Mouse (Mus musculus): ENCODE measurements around the gene Ppa1. TPM values are rescaled to one million over a fixed set of nuclear protein-coding genes. Genes with fewer than 3 reads are reported as not detected.

Ppa1 gene
- total RNA-seq, 2 experiments from 2014 or later = 121 to 129 TPM

DNA sequence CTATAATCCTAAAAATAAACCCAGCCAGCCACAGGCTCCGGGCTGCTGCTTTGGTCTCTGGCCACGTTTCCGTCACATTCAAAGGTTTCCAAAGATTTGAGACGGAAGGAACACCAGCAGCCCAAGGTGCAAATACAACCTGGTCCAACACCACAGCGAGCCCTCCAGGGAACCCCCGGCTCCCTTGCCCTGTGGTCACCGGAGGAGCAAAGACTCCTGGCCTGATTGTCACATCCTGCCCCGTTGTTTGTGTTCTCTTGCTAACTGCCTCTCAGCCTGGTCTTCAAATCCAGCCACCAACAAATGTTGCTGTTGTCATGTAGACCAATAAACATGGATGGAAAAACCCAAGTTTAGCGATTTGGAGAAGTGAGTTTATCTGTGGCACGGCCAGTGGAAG, 15.9 kb upstream of the Ppa1 start:
- DNase-seq (ENCODE audit: extremely low spot score in 1 of 2, low spot score in 2 of 2) = no peak
- intact Hi-C loops (cut with DNase I) = no loop called here

DNA sequence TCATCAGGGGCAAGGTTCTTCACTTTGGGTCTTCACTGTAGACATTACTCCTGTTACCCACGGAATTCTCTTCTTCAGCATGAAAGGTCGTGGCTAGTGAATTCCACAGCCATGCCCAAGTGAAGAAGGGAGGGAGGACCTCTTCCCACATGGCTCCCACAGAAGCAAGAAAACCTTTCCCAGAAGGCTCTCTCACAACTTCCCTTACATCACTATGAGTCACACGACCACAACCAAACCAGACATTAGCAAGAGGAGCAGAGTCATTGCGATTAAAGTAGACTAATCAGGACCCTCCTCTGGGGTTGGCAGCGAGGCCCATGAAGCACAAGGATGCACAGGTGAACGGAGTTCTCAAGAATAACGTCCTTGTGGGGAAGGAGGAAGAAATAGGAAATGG, 11.3 kb upstream of the Ppa1 start:
- intact Hi-C loops (cut with DNase I) = no loop called here
- no peak for DNase-seq (ENCODE audit: extremely low spot score in 1 of 2, low spot score in 2 of 2)

GRCm38 (mm10) chr10:61640363-61640762, 8.0 kb upstream of the Ppa1 start:
- intact Hi-C loops (cut with DNase I) = no loop called here
- DNase-seq (ENCODE audit: extremely low spot score in 1 of 2, low spot score in 2 of 2) = no peak

GRCm38 (mm10) chr10:61646557-61646956, 1.8 kb upstream of the Ppa1 start:
- intact Hi-C loops (cut with DNase I) = loop anchor here (5.0 kb wide), 1 partner anchor 34 kb away; no protein-coding TSS in a partner anchor

DNA sequence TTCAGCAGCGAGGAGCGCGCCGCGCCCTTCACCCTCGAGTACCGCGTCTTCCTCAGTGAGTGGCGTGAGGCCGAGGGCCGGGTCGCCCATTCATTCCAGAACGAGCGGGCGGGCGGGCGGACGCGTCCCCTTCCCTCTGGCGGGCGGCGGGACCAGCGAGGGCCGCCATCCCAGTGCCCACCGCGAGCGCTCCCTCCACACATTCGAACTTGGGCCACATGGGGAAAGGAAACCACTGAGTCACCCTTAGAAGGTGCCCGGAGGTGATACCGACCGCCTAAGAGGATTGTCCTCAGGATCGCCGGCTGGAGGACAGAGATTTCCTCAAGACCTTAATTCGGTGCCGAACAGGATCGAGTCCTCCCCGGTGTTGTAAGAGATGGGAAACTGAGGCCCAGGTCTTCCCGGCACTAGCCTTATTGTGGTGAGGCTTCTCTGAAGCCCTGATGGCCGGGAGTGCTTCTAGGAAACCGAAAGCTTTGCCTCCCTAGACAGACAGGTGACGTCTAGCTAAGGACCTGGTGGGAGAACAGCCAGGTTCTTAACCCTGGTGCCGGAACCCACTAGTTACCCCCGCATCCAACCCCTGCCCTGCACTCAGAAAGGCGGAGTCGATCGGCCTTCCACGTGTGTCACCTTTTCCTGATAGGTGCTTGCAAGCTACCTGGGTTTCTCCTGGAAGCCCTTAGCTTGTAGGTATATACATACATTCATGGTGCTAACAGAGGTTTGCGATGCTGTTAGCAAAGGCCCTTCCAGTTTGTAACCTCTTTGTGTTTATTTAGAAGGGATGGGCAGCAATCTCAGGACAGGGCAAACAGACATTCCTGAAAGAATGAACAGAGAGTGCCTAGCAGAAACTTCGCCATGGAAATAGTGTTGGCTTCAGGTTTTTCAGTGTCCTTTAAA, 639 bp downstream of the Ppa1 start:
- intact Hi-C loops (cut with DNase I) = loop anchor here (5.0 kb wide), 1 partner anchor 37 kb away; no protein-coding TSS in a partner anchor
- DNase-seq (ENCODE audit: extremely low spot score in 1 of 2, low spot score in 2 of 2) = no peak

More at GRCm38 (mm10) chr10:61646557-61646956, 1.8 kb upstream of the Ppa1 start:
- DNase-seq (ENCODE audit: extremely low spot score in 1 of 2, low spot score in 2 of 2) = no peak

- intact Hi-C loops (cut with DNase I) = loop anchor here (10.0 kb wide), 1 partner anchor 309 kb away; no protein-coding TSS in a partner anchor
- DNase-seq (ENCODE audit: extremely low spot score in 1 of 2, low spot score in 2 of 2) = no peak
Measured at GRCm38 (mm10) chr10:61654105-61654504, 5.8 kb downstream of the Ppa1 start.

GRCm38 (mm10) chr10:61654691-61655090, 6.3 kb downstream of the Ppa1 start:
- intact Hi-C loops (cut with DNase I) = loop anchor here (5.0 to 10.0 kb wide), 2 partner anchors 157 to 310 kb away; no protein-coding TSS in a partner anchor
- no peak for DNase-seq (ENCODE audit: extremely low spot score in 1 of 2, low spot score in 2 of 2)

DNA sequence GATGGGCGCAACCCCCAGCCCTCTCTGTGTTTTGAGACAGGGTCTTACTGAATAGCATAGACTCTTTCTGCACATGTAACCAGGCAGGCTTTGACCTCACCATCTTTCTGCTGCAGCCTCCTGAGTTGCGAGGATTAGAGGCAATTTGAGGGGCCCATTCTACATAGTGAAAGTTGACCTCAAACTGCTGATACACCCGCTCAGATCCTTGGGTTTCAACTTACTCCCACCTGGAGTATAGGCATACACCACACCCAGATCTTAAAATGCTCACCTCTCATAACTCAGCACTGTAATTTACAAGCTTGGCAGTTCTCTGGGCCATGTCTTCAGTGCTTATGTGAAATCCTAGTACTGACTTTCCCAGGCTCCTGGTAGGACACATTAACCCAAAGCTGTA, 6.8 kb downstream of the Ppa1 start:
- no peak for DNase-seq (ENCODE audit: extremely low spot score in 1 of 2, low spot score in 2 of 2)
- intact Hi-C loops (cut with DNase I) = loop anchor here (5.0 to 10.0 kb wide), 2 partner anchors 158 to 310 kb away; no protein-coding TSS in a partner anchor

GRCm38 (mm10) chr10:61656928-61657882, 8.9 kb downstream of the Ppa1 start:
- DNase-seq (ENCODE audit: extremely low spot score in 1 of 2, low spot score in 2 of 2) = no peak
- intact Hi-C loops (cut with DNase I) = loop anchor here (5.0 to 10.0 kb wide), 2 partner anchors 160 to 312 kb away; no protein-coding TSS in a partner anchor

DNA sequence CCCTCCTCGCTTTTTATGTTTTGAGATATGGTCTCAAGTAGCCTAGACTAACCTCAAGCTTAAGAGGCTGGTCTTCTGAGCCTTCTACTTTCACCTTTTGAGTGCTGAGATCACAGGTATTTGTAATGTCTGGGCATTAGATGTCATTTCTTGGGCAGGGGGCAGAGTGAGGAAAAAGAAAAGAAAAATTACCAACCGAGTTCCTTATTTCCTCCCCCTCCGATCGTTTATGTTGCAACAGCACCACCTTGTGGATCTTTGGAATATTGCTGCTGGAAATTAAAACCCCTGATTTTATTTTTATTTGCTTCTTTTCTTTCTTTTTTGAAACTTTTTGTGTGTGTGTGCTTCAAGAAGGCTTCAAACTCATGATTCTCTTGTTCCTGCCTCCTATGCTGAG, 9.6 kb downstream of the Ppa1 start:
- intact Hi-C loops (cut with DNase I) = loop anchor here (2.0 to 10.0 kb wide), 3 partner anchors 51 to 313 kb away; no protein-coding TSS in a partner anchor

GRCm38 (mm10) chr10:61661887-61662286, 13.5 kb downstream of the Ppa1 start:
- intact Hi-C loops (cut with DNase I) = no loop called here
- DNase-seq (ENCODE audit: extremely low spot score in 1 of 2, low spot score in 2 of 2) = no peak

More for the DNA sequence above, 9.6 kb downstream of the Ppa1 start:
- no peak for DNase-seq (ENCODE audit: extremely low spot score in 1 of 2, low spot score in 2 of 2)

GRCm38 (mm10) chr10:61662391-61662988, 14.1 kb downstream of the Ppa1 start:
- DNase-seq (ENCODE audit: extremely low spot score in 1 of 2, low spot score in 2 of 2) = peak in 1 of 2 experiments; percentile 41
- intact Hi-C loops (cut with DNase I) = no loop called here

GRCm38 (mm10) chr10:61665111-61665510, 16.8 kb downstream of the Ppa1 start:
- intact Hi-C loops (cut with DNase I) = no loop called here
- DNase-seq (ENCODE audit: extremely low spot score in 1 of 2, low spot score in 2 of 2) = no peak

GRCm38 (mm10) chr10:61665651-61666050, 17.3 kb downstream of the Ppa1 start:
- intact Hi-C loops (cut with DNase I) = no loop called here
- DNase-seq (ENCODE audit: extremely low spot score in 1 of 2, low spot score in 2 of 2) = no peak

GRCm38 (mm10) chr10:61669289-61669688, 20.9 kb downstream of the Ppa1 start:
- intact Hi-C loops (cut with DNase I) = no loop called here
- no peak for DNase-seq (ENCODE audit: extremely low spot score in 1 of 2, low spot score in 2 of 2)

DNA sequence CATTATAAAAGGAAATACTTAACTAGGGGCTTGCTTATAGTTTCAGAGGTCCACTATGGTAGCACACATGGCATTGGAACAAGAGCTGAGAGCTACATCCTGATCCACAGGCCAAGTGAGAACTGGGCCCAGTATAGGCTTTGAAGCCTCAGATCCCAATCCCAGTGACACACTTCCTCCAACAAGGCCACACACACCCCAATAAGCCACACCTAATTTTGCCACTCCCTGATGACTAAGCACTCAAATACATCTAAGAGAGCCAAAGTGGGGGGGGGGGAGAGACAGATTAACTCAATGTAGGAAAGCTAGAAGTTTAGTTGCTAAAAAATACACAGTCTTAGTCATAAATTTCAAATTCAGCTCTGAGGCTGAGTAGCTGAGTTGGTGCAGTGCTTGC, 21.5 kb downstream of the Ppa1 start:
- intact Hi-C loops (cut with DNase I) = no loop called here
- DNase-seq (ENCODE audit: extremely low spot score in 1 of 2, low spot score in 2 of 2) = no peak

DNA sequence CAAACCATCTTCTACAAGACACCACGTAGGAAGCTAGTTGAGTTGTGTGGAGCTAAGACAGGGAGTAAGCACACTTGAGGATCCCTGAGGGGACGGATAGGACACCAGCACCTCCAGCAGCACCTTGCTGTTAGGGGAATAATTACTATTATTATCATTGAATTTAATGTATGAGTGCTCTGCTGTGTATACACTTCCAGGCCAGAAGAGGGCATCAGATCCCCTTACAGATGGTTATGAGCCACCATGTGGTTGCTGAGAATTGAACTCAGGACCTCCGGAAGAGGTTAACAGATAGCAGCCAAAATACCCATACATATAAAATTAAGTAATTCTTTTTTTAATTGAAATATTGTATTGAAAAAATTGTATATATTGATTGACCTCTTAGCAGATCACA, 22.4 kb downstream of the Ppa1 start:
- no peak for DNase-seq (ENCODE audit: extremely low spot score in 1 of 2, low spot score in 2 of 2)
- intact Hi-C loops (cut with DNase I) = no loop called here

- intact Hi-C loops (cut with DNase I) = no loop called here
- no peak for DNase-seq (ENCODE audit: extremely low spot score in 1 of 2, low spot score in 2 of 2)
Measured at GRCm38 (mm10) chr10:61675935-61676334, 27.6 kb downstream of the Ppa1 start.

GRCm38 (mm10) chr10:61679545-61679944, 31.2 kb downstream of the Ppa1 start:
- intact Hi-C loops (cut with DNase I) = no loop called here
- DNase-seq (ENCODE audit: extremely low spot score in 1 of 2, low spot score in 2 of 2) = no peak
